Mouse (Mus musculus) kidney, postnatal 0 days (tissue): ENCODE measurements at regions not wholly inside any gene's neighbourhood (a gene's known extent, or its start where the extent isn't known, plus 50 kb on each side); places are given as distances from the start of the nearest gene placed in this dataset.

Experiments used
- ATAC-seq: fragments of 200-750 bp; cut with Nextera tagmentation; replicated peaks from 2 replicates; pipeline ENCODE4 v1.8.0; 2017; ENCODE audit warnings: low read depth, moderate number of reproducible peaks, moderate TSS enrichment, moderate library complexity; ENCODE audit not compliant: low FRiP score
- DNase-seq: peaks from one replicate; pipeline ENCODE4 v3.0.0-alpha.2; 2016; ENCODE audit warnings: low spot score
- H3K27ac ChIP-seq: fragments of 300-500 bp; sonication (generic); 2 replicates; pipeline ENCODE4 v1.5.1; 2014; ENCODE audit warnings: mild to moderate bottlenecking
- H3K27me3 ChIP-seq: fragments of 300-500 bp; sonication (generic); 2 replicates; pipeline ENCODE4 v1.6.1; 2014; ENCODE audit warnings: low read length, mixed read lengths; ENCODE audit not compliant: insufficient read depth
- H3K36me3 ChIP-seq: fragments of 300-500 bp; sonication (generic); 2 replicates; pipeline ENCODE4 v1.6.1; 2014; ENCODE audit warnings: low read length, mixed read lengths; ENCODE audit not compliant: insufficient read depth
- H3K4me1 ChIP-seq: fragments of 300-500 bp; sonication (generic); replicated peaks from 2 replicates; pipeline ENCODE4 v1.6.1; 2014; ENCODE audit warnings: antibody characterized with exemption, low read length, mixed read lengths; ENCODE audit not compliant: insufficient read depth
- H3K4me2 ChIP-seq: fragments of 300-500 bp; sonication (generic); 2 replicates; pipeline ENCODE4 v1.6.1; 2014; ENCODE audit warnings: mild to moderate bottlenecking, low read length, moderate library complexity, mixed read lengths
- H3K4me3 ChIP-seq: fragments of 300-500 bp; sonication (generic); replicated peaks from 2 replicates; pipeline ENCODE4 v1.5.1; 2014; ENCODE audit warnings: low read depth, low read length
- H3K9ac ChIP-seq: fragments of 300-500 bp; sonication (generic); 2 replicates; pipeline ENCODE4 v1.6.1; 2014; ENCODE audit warnings: low read depth, low read length
- H3K9me3 ChIP-seq: fragments of 300-500 bp; sonication (generic); replicated peaks from 2 replicates; pipeline ENCODE4 v1.6.1; 2016; ENCODE audit warnings: low read length, inconsistent platforms, mixed read lengths
- CTCF ChIP-seq: IDR thresholded peaks from 2 replicates; pipeline ENCODE4 v1.5.1; 2016; ENCODE audit warnings: antibody characterized with exemption, low read depth, mild to moderate bottlenecking, moderate library complexity
- WGBS: fragments of 180-500 bp; shearing (Covaris S2); extraction: QIAGEN DNeasy Blood & Tissue Kit; methylation state at CpG from one replicate; pipeline ENCODE4 v1.1.7; 2014; 5-methylcytosine and 5-hydroxymethylcytosine counted together

GRCm38 (mm10) chr10:37236001-37236822, 97.5 kb upstream of the Marcks start:
- H3K27me3 ChIP-seq: no peaks in the 10 kb centered on the region
- peak overlapping the region; percentile 64 for H3K27ac ChIP-seq
- no peak overlapping the region for H3K9ac ChIP-seq
- H3K36me3 ChIP-seq: no peaks in the 10 kb centered on the region
- no peak for TF ChIP-seq CTCF
- no peak overlapping the region for H3K4me2 ChIP-seq
- no peaks in the 10 kb centered on the region for H3K9me3 ChIP-seq
- no peak for ATAC-seq
- peak; percentile 67 for DNase-seq
- WGBS: 42% methylated on average over 4 of the region's 4 CpGs
- H3K4me3 ChIP-seq: no peak overlapping the region
- peaks cover 4% of the 10 kb centered on the region; the same call in 1 of the 2 replicates for H3K4me1 ChIP-seq

GRCm38 (mm10) chr10:37231936-37232556, 93.3 kb upstream of the Marcks start:
- 22% methylated on average over 10 of the region's 12 CpGs for WGBS
- Histone ChIP-seq H3K4me1 (peaks cover 4% of the 10 kb centered on the region; the same call in 1 of the 2 replicates), H3K4me3 (no peak overlapping the region), H3K9ac (no peak overlapping the region), H3K36me3 (no peaks in the 10 kb centered on the region), H3K27me3 (no peaks in the 10 kb centered on the region), H3K9me3 (no peaks in the 10 kb centered on the region), H3K27ac (0 out of 2 replicates have a peak overlapping the region, but pooled peaks have one; percentile 5), H3K4me2 (peak overlapping the region; percentile 30)
- peak; percentile 50 for DNase-seq
- ATAC-seq: no peak; the same call in 1 of the 2 replicates
- TF ChIP-seq CTCF: no peak

- Histone ChIP-seq H3K27ac (no peak overlapping the region), H3K4me3 (no peak overlapping the region), H3K9ac (no peak overlapping the region), H3K4me1 (peaks cover 4% of the 10 kb centered on the region; the same call in 1 of the 2 replicates), H3K36me3 (no peaks in the 10 kb centered on the region), H3K27me3 (no peaks in the 10 kb centered on the region), H3K9me3 (no peaks in the 10 kb centered on the region), H3K4me2 (no peak overlapping the region)
- DNase-seq: no peak
- no peak for ATAC-seq
- WGBS: 89% methylated on average over 6 of the region's 6 CpGs
- no peak for TF ChIP-seq CTCF
These were observed 92.4 kb upstream of the Marcks start for GRCm38 (mm10) chr10:37231159-37231558.

- no peak overlapping the region for H3K4me2 ChIP-seq
- 68% methylated on average over 3 of the region's 3 CpGs for WGBS
- DNase-seq: no peak
- no peaks in the 10 kb centered on the region for H3K27me3 ChIP-seq
- no peaks in the 10 kb centered on the region for H3K9me3 ChIP-seq
- H3K9ac ChIP-seq: no peak overlapping the region
- ATAC-seq: no peak
- no peak for TF ChIP-seq CTCF
- no peaks in the 10 kb centered on the region for H3K4me1 ChIP-seq
- no peaks in the 10 kb centered on the region for H3K36me3 ChIP-seq
- no peak overlapping the region for H3K4me3 ChIP-seq
- no peak overlapping the region for H3K27ac ChIP-seq
These were observed 89.2 kb upstream of the Marcks start for GRCm38 (mm10) chr10:37227889-37228288.

- Histone ChIP-seq H3K27ac (no peak overlapping the region), H3K27me3 (no peaks in the 10 kb centered on the region), H3K9me3 (no peaks in the 10 kb centered on the region), H3K4me1 (no peaks in the 10 kb centered on the region), H3K4me3 (no peak overlapping the region), H3K9ac (no peak overlapping the region), H3K4me2 (no peak overlapping the region), H3K36me3 (no peaks in the 10 kb centered on the region)
- 68% methylated on average over 6 of the region's 6 CpGs for WGBS
- no peak for ATAC-seq
- TF ChIP-seq CTCF: no peak
- no peak for DNase-seq
These were observed 83.0 kb upstream of the Marcks start for GRCm38 (mm10) chr10:37221730-37222129.

GRCm38 (mm10) chr10:37220434-37220833, 81.7 kb upstream of the Marcks start:
- DNase-seq (no peak), ATAC-seq (no peak)
- 54% methylated on average over 3 of the region's 3 CpGs for WGBS
- Histone ChIP-seq H3K36me3 (no peaks in the 10 kb centered on the region), H3K4me1 (no peaks in the 10 kb centered on the region), H3K27ac (peak overlapping the region; percentile 36; the same call in 1 of the 2 replicates), H3K4me3 (no peak overlapping the region), H3K9ac (no peak overlapping the region), H3K9me3 (no peaks in the 10 kb centered on the region), H3K4me2 (no peak overlapping the region), H3K27me3 (no peaks in the 10 kb centered on the region)
- TF ChIP-seq CTCF: no peak
